ENCODE assay signal across 13 mouse cellular contexts in the genomic region with DNA sequence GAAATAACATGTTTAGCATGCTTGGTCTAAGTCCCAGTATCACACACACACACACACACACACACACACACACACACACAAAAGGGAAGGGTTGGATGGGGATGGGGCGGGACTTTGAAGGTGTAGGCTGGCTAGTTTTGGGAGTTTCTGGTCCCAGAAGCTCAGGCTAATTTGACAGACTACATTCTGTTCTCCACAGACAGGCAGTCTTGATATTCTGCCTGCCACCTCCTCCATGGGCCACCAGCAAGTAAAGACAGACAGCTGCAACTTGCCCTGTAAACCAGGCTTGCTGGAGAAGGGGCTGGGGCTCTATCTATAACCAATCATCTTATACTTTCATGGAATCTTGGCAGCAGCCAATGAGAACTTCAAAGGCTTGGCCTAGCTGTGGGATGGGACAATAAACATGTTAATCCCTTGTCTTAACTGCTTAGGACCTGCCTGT. TPM values are rescaled to one million over a fixed set of nuclear protein-coding genes. Genes with fewer than 3 reads are reported as not detected.
DNase-seq lines count a peak whose midpoint lies in the region; ATAC-seq and TF ChIP-seq lines count a peak whose summit lies in the region.
"Had no signal": no experiment of that assay in that cellular context is flagged by ENCODE, and none has a peak within 500 bp of the region (broad histone marks: within the 10 kb centered on the region; RNA-seq: fewer than 3 reads in every experiment).

No protein-coding gene starts in this region.

- peak overlapping the region; percentile 80; the same call in 1 of the 2 replicates for H3K27ac ChIP-seq in heart, embryonic 10.5 days
- 0 out of 2 replicates have a peak overlapping the region, but pooled peaks have one; percentile 10 for H3K27ac ChIP-seq in midbrain, embryonic 12.5 days (replicated peaks)
- H3K27ac ChIP-seq in midbrain, embryonic 15.5 days, result no peak overlapping the region
- peak overlapping the region; percentile 83; the same call in 1 of the 2 replicates for H3K27ac ChIP-seq in embryonic facial prominence, embryonic 13.5 days
- H3K27ac ChIP-seq in stomach, embryonic 16.5 days (ENCODE audit: low read length), result peak overlapping the region; percentile 23; the same call in 1 of the 2 replicates
- H3K27ac ChIP-seq in cerebellum, adult 2 months (ENCODE audit: insufficient read depth, low read length), result no peak overlapping the region

- TF ChIP-seq CTCF in cerebellum, adult 2 months (IDR thresholded peaks at IDR 0.05; ENCODE audit: borderline replicate concordance, insufficient read depth, low read depth, low read length), result no peak

- 33% methylated on average over 1 of the region's 1 CpGs for whole genome bisulfite sequencing in heart, embryonic 10.5 days
- WGBS in midbrain, embryonic 12.5 days, result 71% methylated on average over 1 of the region's 1 CpGs
- 43% methylated on average over 1 of the region's 1 CpGs for WGBS in midbrain, embryonic 15.5 days
- WGBS in embryonic facial prominence, embryonic 13.5 days, result 92% methylated on average over 1 of the region's 1 CpGs
- 80% methylated on average over 1 of the region's 1 CpGs for WGBS in stomach, embryonic 16.5 days
- WGBS in cerebellum, adult 2 months, result 100% methylated on average over 1 of the region's 1 CpGs

- DNase-seq in heart, embryonic 10.5 days (ENCODE audit: low spot score), result no peak
- DNase-seq in heart, adult 9 months (ENCODE audit: low spot score in 2 of 2), result no peak
- DNase-seq in B cell, adult 2 months, result no peak
- no peak for DNase-seq in cerebellum, adult 2 months
- DNase-seq: kidney, postnatal 14 days; lung, adult 2 months; thymus, postnatal 25 days had no signal

- 0 out of 2 replicates have a peak, but pooled peaks have one; percentile 33 for ATAC-seq in midbrain, embryonic 12.5 days (ENCODE audit: low FRiP score, low read depth)
- ATAC-seq in midbrain, embryonic 15.5 days (replicated peaks), result no peak
- ATAC-seq in embryonic facial prominence, embryonic 13.5 days (ENCODE audit: insufficient number of reproducible peaks, insufficient read depth, low FRiP score, low TSS enrichment, low read depth), result no peak
- no peak for ATAC-seq in stomach, embryonic 16.5 days (ENCODE audit: insufficient read depth, low FRiP score)
- ATAC-seq: CD4-positive, CD25-positive, alpha-beta regulatory T cell, adult 4 months had no signal

- peaks cover 12% of the 10 kb centered on the region; the same call in 1 of the 2 replicates for H3K36me3 ChIP-seq in heart, embryonic 10.5 days
- H3K36me3 ChIP-seq in midbrain, embryonic 12.5 days, result peaks cover 14% of the 10 kb centered on the region; the same call in 1 of the 2 replicates
- 0 out of 2 replicates have a peak, but pooled peaks cover 8% of the 10 kb centered on the region for H3K36me3 ChIP-seq in midbrain, embryonic 15.5 days (replicated peaks)
- peaks cover 9% of the 10 kb centered on the region; the same call in 1 of the 2 replicates for H3K36me3 ChIP-seq in embryonic facial prominence, embryonic 13.5 days
- H3K36me3 ChIP-seq in stomach, embryonic 16.5 days (ENCODE audit: control insufficient read depth, insufficient read depth, low read length), result no peaks in the 10 kb centered on the region

- H3K4me1 ChIP-seq in heart, embryonic 10.5 days, result peaks cover 25% of the 10 kb centered on the region
- peaks cover 11% of the 10 kb centered on the region for H3K4me1 ChIP-seq in midbrain, embryonic 12.5 days
- no peaks in the 10 kb centered on the region for H3K4me1 ChIP-seq in midbrain, embryonic 15.5 days
- peaks cover 32% of the 10 kb centered on the region for H3K4me1 ChIP-seq in embryonic facial prominence, embryonic 13.5 days
- peaks cover 10% of the 10 kb centered on the region for H3K4me1 ChIP-seq in stomach, embryonic 16.5 days (ENCODE audit: control insufficient read depth, insufficient read depth, low read length)
- no peaks in the 10 kb centered on the region for H3K4me1 ChIP-seq in cerebellum, adult 2 months (ENCODE audit: control insufficient read depth, insufficient read depth, low read length)
- H3K4me1 ChIP-seq: hindbrain, embryonic 15.5 days had no signal

- no peaks in the 10 kb centered on the region for H3K27me3 ChIP-seq in heart, embryonic 10.5 days (ENCODE audit: insufficient read depth, poor library complexity, severe bottlenecking)
- H3K27me3 ChIP-seq in midbrain, embryonic 12.5 days, result no peaks in the 10 kb centered on the region
- no peaks in the 10 kb centered on the region for H3K27me3 ChIP-seq in midbrain, embryonic 15.5 days (replicated peaks)
- H3K27me3 ChIP-seq in embryonic facial prominence, embryonic 13.5 days, result no peaks in the 10 kb centered on the region
- H3K27me3 ChIP-seq in stomach, embryonic 16.5 days (ENCODE audit: control insufficient read depth, insufficient read depth, low read length), result no peaks in the 10 kb centered on the region
- H3K27me3 ChIP-seq in cerebellum, adult 2 months (ENCODE audit: control insufficient read depth, insufficient read depth, low read length), result no peaks in the 10 kb centered on the region
- H3K27me3 ChIP-seq: hindbrain, embryonic 15.5 days had no signal

- H3K9ac ChIP-seq in midbrain, embryonic 12.5 days (replicated peaks), result no peak overlapping the region
- H3K9ac ChIP-seq in midbrain, embryonic 15.5 days, result no peak overlapping the region
- H3K9ac ChIP-seq in embryonic facial prominence, embryonic 13.5 days, result no peak overlapping the region
- H3K9ac ChIP-seq in stomach, embryonic 16.5 days (ENCODE audit: low read length), result no peak overlapping the region
- H3K9ac ChIP-seq: hindbrain, embryonic 15.5 days had no signal

- no peak overlapping the region for H3K4me2 ChIP-seq in midbrain, embryonic 12.5 days (replicated peaks)
- H3K4me2 ChIP-seq in midbrain, embryonic 15.5 days, result no peak overlapping the region
- H3K4me2 ChIP-seq in embryonic facial prominence, embryonic 13.5 days, result no peak overlapping the region
- no peak overlapping the region for H3K4me2 ChIP-seq in stomach, embryonic 16.5 days (ENCODE audit: low read depth, low read length)
- H3K4me2 ChIP-seq: hindbrain, embryonic 15.5 days had no signal

- TF ChIP-seq POLR2A in cerebellum, adult 2 months (IDR thresholded peaks at IDR 0.05; ENCODE audit: borderline replicate concordance, insufficient read depth, low read length), result no peak

- H3K4me3 ChIP-seq in heart, embryonic 10.5 days, result no peak overlapping the region
- H3K4me3 ChIP-seq in midbrain, embryonic 12.5 days, result no peak overlapping the region
- H3K4me3 ChIP-seq in midbrain, embryonic 15.5 days, result no peak overlapping the region
- no peak overlapping the region for H3K4me3 ChIP-seq in embryonic facial prominence, embryonic 13.5 days
- H3K4me3 ChIP-seq in stomach, embryonic 16.5 days (replicated peaks; ENCODE audit: low read length), result no peak overlapping the region
- no peak overlapping the region for H3K4me3 ChIP-seq in cerebellum, adult 2 months (replicated peaks; ENCODE audit: insufficient read depth, low read depth, low read length)
- H3K4me3 ChIP-seq: hindbrain, embryonic 15.5 days had no signal

- no peaks in the 10 kb centered on the region for H3K9me3 ChIP-seq in heart, embryonic 10.5 days
- no peaks in the 10 kb centered on the region for H3K9me3 ChIP-seq in midbrain, embryonic 12.5 days
- H3K9me3 ChIP-seq in midbrain, embryonic 15.5 days, result no peaks in the 10 kb centered on the region
- no peaks in the 10 kb centered on the region for H3K9me3 ChIP-seq in embryonic facial prominence, embryonic 13.5 days
- no peaks in the 10 kb centered on the region for H3K9me3 ChIP-seq in stomach, embryonic 16.5 days (replicated peaks; ENCODE audit: control insufficient read depth, low read length)
- H3K9me3 ChIP-seq: hindbrain, embryonic 15.5 days had no signal

RNA-seq across cellular contexts. Expression of gene Uso1, which starts 8.4 kb away (rescaled TPM):
- 40.4 and 48.9 TPM in 2 replicates for polyA plus RNA-seq in heart, embryonic 10.5 days (2016; fragmentation: Nextera tagmentation; extraction: Ambion mirVana)
- 50.5 and 52.0 TPM in 2 replicates for polyA plus RNA-seq in midbrain, embryonic 12.5 days (2016; fragmentation: Nextera tagmentation; extraction: Ambion mirVana)
- polyA plus RNA-seq in midbrain, embryonic 15.5 days (2015; fragmentation: Nextera tagmentation; extraction: Ambion mirVana), result 42.1 and 42.5 TPM in 2 replicates
- polyA plus RNA-seq in embryonic facial prominence, embryonic 13.5 days (2015; fragmentation: Nextera tagmentation; extraction: Ambion mirVana), result 45.4 and 47.0 TPM in 2 replicates
- polyA plus RNA-seq in stomach, embryonic 16.5 days (2015; fragmentation: Nextera tagmentation; extraction: Ambion mirVana), result 46.8 and 50.7 TPM in 2 replicates
- 55.2 and 59.3 TPM in 2 replicates for polyA plus RNA-seq in cerebellum, adult 2 months (2012; rRNA removed)

RNA-seq across cellular contexts. Expression of gene G3bp2, which starts 45.8 kb away (rescaled TPM):
- 207 and 210 TPM in 2 replicates for polyA plus RNA-seq in heart, embryonic 10.5 days (2016; fragmentation: Nextera tagmentation; extraction: Ambion mirVana)
- polyA plus RNA-seq in midbrain, embryonic 12.5 days (2016; fragmentation: Nextera tagmentation; extraction: Ambion mirVana), result 303 and 317 TPM in 2 replicates
- polyA plus RNA-seq in midbrain, embryonic 15.5 days (2015; fragmentation: Nextera tagmentation; extraction: Ambion mirVana), result 330 and 368 TPM in 2 replicates
- polyA plus RNA-seq in embryonic facial prominence, embryonic 13.5 days (2015; fragmentation: Nextera tagmentation; extraction: Ambion mirVana), result 202 and 213 TPM in 2 replicates
- 141 and 146 TPM in 2 replicates for polyA plus RNA-seq in stomach, embryonic 16.5 days (2015; fragmentation: Nextera tagmentation; extraction: Ambion mirVana)
- polyA plus RNA-seq in cerebellum, adult 2 months (2012; rRNA removed), result 123 and 125 TPM in 2 replicates

Comparison
In these comparisons a context has a peak if more than half of its experiments do, and no peak if none do; other contexts are left out.
1. H3K27ac ChIP-seq: peak in heart, embryonic 10.5 days (single experiment), midbrain, embryonic 12.5 days (single experiment), embryonic facial prominence, embryonic 13.5 days (single experiment) and stomach, embryonic 16.5 days (single experiment); none in midbrain, embryonic 15.5 days (single experiment) and cerebellum, adult 2 months (single experiment).